Mouse (Mus musculus) lung, postnatal 25 days (tissue): ENCODE data around the gene Sec63.

ENCODE experiments used
- DNase-seq: peaks from one replicate; pipeline ENCODE4 v3.0.0; 2022; ENCODE audit warnings: low spot score

Gene Sec63

DNA sequence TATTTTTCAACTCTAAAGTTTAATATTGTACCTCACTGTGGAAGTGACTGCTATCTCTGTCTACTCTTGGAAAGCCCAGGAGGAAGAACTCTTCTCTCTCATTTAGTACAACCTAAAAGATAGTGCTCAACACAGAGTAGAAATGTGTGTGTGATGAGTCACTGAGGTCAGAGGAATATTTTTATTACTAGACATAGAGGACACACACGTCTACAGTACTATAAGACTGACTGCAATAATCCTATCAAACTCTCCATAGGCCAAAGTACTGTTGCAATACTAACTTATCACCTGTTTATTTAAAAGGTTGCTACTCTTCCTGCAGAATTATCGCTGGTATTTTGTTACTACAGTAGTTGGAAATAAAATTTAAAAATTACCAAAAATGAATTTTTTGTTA lies 68.7 kb downstream of the Sec63 start:
- no peak for DNase-seq

DNA sequence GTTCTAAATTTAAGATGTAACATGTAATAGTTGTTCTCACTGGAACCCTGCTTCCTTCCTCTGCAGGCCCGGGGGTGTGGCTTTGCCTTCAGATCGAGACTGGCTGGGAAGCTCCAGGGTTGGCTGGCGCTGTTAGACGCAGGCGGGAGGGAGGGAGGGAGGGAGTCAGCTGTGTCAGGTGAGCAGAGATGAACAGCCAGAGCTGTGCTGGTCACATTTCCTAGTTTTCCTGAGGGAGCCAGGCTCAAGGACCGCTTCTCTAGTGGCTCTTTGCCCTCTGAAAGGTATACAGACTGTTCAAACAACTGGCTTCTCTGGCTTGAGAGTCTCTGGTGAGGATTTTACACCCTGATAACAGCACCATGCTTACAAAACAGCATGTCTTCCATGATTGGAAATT lies 69.1 kb downstream of the Sec63 start:
- DNase-seq, result peak; percentile 83

DNA sequence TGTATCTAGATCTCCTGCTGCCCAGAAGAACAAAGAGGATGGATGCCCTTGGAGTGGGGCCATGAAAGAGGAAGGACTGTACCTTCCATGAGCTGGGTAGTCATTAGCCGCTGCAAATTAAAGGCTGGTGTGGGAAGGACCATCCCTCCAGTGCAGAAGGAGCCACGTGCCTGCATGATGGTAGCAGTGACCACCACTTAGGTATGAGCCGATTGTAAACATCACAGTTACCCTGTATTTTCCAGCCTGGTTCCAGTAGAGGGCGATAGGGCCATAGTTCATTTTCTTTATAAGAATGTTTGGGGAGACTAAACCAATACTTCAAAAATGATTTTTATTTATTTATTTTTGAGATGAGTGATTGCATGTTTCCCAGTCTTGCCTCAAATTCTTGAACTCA lies 71.4 kb downstream of the Sec63 start:
- DNase-seq, result no peak

DNA sequence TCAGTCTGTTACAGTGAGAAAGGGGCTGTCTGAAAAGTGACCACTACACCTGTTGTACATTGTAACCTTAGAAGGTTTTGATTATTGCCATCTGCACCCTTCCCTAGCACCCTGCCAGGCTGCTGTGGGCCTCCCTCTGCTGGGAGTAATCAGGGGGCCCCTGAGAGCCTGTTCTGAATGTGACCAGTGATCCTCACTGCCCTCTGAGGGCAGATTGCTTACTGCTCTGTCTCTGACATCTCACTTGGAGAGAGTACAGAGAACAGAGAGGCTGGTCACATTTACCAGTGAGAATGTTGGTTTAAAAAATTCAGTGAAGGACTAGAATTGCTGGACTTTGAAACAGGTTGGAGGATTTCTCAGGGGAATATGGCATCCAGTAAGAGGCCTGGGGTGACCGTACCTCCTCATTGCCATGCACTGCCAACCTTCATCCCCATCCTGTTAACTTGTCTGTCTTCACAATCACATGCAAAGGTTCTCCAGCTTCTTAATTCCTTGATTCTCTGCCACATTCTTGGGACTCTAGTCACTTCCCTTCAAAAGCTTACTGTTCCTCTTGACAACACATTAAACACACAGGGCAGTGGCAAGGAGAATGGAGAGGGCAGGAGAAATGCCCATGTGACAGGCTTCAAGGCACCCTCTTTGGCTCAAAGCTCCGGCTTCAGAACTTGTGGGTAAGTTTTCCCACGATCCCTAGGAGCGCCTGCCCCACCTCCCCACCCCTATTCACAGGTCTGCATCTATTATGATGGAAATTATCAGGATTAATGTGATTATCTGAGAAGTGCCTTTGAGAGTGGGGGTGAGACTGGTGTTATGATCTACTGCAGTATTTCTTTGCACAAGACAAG lies 72.8 kb downstream of the Sec63 start:
- peak; percentile 77 for DNase-seq

DNA sequence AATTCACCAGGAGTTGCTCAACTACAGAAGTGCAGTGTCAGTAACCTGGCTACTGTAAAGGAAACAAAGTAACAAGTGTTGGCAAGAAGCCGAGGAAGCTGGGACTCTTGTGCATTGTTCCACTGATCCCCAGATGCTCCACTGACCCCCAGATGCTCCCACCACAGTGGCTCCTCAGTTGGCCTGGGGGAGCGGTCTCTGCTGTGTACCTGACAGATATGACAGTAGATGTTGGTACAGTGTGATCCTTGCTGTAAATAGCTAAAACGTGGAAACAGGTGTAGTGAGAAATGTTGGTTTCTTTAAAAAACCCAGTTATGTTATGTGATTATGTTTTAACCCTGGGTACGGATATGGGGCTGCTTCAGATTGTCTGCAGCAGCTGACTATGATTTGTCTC lies 76.8 kb downstream of the Sec63 start:
- no peak for DNase-seq

DNA sequence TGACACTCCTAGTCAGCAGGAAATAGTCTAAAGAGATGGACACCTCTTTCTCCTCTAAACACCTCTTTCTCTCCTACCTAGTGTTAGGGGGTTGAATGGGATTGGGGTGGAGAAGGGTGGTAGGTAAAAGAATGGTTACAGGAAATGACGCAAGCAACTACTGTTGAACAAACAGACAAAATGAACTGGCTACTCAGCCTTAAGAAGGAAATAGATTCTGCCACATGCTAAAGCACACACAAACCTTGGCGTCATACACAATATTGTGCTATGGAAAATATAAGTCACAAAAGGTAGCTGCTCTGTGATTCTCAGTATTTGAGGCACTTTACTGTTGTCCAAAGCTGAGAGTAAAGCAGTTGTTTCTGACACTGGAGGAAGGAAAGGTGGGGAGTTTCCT lies 77.4 kb downstream of the Sec63 start:
- no peak for DNase-seq

DNA sequence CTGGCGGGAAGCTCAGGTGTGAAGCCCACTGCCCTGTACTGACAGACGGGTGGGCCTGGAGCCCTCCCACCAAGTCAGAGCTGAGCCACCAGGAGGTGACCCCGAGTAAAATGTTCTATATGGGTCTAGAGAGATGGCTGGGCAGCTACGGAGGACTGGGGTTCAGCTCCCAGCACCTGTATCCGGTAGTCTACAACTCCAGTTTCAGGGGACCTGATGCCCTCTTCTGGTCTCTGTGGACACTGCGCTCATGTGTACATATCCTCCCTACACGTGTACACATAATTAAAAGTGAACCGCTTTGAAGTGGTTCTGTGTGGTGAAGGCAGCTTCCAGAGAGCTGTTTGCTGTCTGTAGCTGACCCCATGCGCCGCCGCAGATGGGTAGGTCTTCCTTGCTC lies 78.7 kb downstream of the Sec63 start:
- no peak for DNase-seq

DNA sequence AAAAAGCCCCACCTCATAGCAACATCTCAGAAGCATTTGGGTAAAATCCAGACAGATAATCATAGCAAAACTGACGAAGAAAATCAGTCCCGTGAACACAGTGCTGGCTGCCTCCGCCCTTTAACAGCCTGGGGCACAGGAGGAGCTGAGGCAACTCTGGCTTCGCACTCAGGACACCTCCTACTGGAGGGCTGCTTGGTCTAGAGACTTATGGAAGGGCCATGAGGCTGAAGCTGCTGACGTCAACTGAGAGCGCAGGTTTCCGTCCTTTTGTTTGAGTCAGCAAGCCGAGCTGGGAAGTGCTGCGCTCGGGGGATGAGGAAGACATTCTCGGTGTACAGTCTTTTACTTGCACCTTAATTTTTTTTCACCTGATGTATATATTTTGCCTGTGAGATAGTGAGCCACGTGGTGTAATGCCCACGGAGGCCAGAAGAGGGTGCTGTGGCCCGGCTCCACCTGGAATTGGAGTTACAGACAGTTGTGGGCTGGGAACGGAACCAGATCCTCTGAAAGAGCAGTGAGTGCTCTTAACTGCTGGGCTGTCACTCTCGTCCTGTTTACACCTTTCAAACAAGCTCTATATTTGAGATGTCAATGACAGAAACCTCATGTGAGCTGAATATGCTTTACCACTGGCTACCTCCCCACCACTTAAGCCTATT lies 80.4 kb downstream of the Sec63 start:
- DNase-seq, result no peak

DNA sequence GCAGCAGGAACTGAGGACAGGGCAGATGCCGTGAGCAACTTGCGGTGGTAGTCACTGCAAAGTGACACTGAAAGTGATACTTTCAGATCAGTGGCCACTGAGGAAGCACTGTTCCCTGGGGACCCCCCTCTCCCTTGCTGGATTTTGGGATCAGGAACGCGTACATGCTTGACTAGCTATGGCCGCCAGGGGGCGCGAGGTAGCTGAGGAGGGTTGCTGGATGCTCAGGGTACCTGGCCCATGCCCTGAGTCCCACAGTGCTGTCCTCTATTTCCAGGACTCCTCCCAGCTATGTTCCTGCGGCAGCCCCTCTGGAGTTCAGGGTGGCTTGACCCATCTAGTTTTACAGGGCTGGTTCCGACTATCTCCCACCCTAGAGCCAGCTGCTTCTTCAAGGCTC lies 81.1 kb downstream of the Sec63 start:
- DNase-seq, result peak; percentile 76

DNA sequence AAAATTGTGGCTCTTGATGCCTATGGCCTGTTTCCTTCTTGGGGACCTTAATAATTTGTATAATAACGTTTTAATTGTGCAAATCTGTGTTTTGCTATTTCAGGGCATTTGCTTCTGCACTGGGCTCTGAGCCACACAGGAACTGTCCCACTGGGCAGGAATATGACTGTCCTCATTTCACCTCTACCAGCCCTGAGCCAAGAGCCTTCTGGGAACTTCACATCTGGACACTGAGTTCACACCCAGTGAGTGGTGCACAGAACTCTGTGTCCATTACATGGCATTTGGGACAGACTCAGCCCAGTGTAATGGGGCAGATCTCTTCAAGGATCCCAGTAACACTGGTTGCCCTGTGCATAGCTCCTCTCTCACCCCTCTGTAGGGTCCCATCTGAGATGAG lies 82.1 kb downstream of the Sec63 start:
- peak; percentile 53 for DNase-seq

DNA sequence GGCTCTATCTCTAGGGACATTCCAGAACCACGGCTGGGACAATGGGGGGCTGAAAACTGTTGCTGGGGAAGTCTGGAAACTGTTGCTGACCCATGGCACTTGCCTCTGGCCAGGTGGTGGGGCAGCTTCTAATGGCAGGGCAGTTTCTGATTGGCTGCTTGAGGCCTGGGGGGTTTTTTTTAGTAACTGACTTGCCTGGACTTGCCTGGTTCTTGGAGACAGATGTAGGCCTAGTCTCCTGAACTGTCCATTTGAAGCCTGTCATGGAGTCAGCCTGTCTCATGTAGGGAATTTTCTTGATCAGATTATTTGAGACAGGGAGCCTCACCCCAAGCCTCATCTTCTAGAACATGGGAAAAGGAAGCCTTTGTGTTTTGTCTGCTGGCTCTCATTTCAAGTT lies 84.2 kb downstream of the Sec63 start:
- no peak for DNase-seq

DNA sequence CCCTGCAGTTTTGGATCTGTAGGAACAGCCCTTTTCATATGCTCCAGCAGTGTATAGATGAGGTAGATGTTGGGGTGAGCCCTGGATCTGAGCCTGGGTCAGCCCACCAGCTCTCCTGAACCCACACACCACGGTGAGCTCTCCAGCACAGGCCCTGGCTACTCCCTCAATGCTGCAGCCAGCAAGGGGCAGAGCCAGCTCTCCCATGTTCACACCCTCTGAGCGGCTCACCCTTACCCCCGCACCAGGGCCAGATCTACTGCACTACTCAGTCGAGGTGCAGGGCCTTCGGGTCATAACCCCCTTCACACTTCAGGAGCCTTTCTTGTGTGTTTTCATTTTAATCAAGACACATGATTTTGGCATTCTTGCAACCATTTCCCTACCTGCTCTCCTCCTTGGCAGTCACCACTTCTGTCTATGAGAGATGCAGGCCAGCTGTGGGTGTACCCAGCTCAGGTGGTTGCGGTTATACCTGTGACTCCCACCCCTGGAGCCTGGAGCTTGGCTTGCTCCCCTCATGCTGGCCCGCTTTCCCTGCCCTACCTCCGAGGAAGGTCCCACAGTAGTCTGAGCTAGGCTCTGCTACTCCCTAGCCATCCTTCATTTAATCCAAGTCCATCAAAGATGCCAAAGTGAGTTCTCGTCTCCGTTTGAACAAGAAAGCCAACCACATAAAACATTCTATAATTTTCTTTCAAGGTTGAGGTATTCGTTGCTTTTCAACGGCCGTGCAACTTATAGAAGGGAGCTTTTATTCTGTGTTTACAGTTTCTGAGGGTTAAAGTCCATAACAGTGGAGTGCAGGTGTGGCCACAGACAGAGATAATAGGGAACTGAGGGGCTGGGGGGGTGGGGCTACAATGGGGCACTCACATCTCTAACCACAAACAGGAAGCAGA lies 87.1 kb downstream of the Sec63 start:
- DNase-seq, result no peak

DNA sequence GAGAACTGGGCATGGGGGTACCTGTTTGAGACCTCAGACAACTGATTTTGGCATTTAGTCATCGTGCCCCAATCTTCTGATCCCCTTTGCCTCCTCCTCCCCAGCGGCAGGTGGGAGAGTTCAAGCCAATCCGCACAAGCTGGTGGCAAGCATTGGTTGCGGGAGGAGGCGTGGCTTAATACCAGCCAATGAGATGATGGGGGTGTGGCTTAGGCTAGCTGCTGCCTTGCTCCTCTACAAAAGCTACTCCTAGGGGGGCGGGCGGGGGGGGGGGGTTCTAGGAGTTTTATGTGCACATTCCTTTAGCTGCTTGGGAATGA lies 87.7 kb downstream of the Sec63 start:
- no peak for DNase-seq

DNA sequence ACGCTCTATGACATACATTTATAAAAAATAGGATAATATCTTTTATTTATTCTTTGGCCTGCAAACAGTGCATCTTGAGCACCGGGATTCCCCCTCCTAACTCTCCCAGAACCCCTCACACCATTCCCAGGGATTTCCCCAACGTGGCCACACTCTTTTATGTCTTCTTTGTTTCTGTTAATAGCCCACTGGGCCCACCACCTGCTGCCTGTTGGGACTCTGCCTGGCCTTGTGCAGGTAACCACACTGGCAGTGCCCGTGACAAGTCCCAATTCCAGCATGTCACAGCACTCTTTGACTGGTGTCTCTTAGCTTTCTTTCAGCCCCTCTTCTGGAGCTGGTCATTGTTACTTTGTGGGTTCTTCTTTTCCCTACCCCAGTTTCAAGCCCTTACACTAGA lies 93.5 kb downstream of the Sec63 start:
- no peak for DNase-seq

DNA sequence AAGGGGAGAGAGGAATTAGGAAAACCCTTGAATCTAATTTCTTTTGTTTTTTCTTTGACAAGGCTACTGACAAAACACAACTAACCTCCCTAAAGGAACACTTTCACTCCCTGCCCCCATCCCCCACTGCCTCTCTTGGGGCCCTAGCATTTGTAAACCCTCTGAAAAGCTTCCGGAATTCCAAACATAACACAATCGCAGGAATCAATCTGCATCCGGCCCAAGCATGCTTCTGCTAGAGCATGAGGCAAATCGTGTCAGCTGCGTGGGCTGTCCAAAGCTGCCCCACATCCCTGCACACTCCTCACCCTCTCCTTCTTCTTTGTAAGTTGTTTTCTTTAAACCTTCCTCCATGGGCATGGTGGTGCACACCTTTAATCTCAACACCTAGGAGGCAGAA lies 94.0 kb downstream of the Sec63 start:
- peak; percentile 62 for DNase-seq

DNA sequence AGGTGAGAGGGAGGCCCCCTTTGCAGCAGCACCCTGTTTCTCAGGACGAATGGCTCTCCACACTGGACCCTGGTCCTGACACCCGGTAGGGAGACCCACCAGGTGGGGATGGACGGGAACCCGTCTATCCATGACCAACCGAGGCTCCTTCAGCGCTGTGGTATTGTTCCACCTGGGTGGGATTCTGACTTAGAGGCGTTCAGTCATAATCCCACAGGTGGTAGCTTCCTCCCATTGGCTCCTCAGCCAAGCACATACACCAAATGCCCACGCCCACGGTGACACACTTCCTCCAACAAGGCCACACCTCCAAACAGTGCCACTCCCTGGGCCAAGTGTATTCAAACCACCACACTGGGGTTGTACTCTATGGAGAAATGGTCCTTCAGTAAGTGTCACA lies 95.3 kb downstream of the Sec63 start:
- DNase-seq, result no peak

DNA sequence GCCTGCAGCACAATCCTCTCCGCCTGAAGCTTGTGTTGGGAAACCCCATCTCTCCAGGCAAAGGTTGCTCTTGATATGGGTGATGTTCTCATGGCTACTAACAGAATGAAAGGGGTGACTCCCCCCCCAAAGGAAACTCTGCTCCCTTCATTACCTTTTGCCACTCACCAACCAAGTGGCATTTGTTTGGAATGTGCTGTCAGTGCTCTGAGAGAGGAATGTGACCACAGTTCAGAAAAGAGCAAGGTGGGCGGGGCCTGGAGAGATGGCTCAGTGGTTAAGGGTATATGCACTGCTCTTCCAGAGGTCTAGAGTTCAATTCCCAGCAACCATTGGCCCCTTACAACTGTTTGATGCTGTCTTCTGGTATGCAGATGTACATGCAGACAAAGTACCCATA lies 95.7 kb downstream of the Sec63 start:
- no peak for DNase-seq

DNA sequence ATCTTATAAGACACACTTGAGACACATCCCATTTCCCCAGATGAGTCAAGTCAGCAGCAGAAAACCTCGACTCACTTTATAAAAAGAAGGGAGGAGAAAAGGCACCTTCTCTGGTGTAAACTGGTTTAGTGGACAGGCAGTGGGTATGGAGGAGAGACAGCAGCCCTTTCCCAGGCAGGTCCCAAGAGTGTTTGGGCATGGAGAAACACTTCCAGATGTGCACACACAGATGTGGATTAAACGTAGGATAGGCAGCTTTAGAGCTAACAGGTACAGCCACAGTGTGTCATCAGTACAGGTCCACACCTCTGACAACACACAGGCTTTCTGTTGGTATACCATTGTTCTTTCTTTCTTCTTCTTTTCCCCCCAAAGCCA lies 98.5 kb downstream of the Sec63 start:
- DNase-seq, result no peak

DNA sequence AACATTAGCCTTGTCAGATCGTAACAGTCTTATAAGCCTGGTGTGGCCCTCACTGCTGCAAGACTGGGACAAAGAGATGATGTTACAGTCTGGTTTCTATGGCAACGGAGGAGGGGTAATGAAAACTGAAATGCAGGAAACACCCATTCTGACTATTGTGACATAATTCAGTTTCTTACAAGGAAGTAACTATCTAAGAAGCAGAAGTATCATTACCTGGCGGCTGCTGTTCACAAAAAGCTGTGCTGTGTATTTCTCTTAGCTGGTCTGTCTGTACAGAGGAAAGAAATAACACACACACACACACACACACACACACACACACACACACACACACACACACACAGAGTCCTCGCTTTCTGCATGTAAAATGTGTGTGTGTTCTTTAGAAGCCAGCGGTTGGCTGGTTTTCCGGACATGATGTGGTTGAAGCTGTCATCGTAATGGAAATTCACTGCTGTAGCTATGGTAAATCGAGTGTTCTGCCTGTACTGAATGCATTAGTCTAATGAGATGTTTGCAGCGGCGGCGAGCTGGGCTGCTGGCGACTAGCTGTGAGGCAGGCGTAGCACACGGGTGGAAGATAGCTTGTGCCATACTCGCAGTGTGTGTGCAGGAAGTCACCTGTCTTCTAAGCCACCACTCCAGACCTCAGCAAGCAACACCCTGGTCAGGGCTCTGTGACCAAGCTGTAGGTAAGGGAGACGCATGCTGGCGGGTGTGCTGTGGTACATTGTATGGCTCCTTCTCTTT lies 99.0 kb downstream of the Sec63 start, which contains the start of gene Scml4:
Scml4 (plus strand) TSS at position 212 of the 753 bp plus-strand sequence.
- peak; percentile 80 for DNase-seq

DNA sequence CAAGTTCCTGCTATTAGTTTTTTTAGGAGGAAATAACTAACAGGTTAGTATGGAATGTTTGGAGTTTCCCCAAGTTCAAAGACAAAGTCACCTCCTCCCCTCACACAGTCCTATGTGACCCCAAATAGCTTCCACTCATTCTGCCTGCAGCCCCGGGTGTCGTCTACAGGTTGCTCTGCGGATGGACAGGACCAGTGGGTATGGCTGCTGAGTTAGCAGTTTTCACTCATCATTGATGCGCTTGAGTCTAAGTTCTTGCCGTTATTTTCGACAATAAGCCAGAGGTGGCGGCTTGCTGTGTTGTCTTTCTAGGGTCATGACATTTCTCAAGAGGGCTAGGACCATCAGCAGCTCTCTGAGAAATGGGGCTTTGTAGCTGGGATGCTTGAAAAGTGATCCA lies 100.2 kb downstream of the Sec63 start:
- no peak for DNase-seq

DNA sequence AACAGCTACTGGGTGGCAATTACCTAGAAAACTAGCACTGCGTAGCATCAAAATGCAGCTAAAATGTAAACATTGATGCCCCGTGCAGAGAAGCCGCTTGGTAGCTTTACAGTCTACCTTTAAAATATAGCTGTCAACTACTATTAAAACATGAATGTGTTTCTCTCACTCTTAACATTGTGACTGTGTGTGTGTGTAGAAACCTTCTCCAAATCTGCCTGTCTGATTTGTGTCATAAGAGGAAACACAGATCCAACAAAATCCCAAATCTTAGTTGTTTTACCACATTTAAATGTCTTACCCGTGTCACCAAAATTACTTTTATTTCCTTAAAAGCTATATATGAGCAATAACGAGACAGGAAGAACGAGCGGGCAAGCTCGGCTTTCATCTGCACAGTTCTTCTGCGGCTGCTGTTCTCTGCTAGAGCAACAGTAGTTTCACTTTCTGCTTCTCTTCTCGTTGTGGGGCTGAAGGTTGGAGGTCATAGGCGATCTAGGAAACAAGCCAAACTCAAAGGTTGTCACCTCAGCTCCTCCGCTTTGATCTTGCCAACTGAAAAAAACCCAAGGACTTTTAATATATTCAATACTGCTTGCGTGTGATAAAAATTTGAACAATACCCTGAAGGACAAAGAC lies 100.9 kb downstream of the Sec63 start:
- peak; percentile 75 for DNase-seq

DNA sequence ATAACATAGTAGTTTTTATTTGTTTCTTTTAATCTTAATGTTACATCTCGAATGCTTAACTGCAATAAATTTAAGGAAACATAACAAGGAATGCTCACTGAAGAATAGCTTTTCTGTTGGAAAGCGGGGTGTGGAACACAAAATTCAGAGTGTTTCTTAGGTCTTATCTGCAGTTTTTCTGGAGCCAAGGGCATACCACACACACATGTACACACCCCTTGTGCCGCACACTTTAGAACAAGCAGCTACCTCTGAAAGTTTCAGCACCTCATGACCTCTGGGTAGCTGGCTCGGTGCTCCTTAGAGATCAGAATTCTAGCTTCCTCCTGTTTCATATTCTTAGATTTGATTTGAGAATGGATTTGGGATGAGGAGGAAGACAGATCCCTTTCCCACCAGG lies 101.5 kb downstream of the Sec63 start:
- no peak for DNase-seq
